8 mouse cellular contexts compared by ENCODE assay signal in the genomic region with DNA sequence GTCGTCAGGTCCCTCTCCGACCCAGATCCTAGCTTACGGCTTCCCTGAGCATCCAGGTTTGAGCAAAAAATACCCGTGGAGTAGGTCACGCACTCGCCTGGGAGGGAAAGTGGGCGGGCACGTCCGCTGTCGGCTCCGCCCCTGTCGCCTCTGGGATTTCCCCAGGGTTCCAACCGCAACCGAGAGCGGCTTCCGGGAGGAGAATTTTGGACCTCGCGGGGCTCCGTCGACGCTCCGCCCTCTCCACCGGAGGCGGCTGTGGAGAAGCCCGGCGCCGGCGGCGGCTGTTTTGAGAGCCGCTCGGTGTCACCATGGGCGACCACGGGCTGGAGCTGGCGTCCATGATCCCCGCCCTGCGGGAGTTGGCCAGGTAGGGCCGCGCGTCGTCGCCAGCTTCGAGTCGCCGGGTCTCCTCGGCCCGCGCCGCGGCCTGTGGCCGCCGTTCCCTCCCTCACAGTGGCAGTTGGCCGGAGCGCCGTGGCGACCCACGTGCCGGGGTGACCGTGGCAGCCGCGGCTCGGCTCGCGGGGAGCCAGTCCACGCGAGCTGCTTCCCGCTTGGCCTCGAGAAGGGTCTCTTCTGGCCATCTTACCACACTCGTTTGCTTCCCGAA. TPM values are rescaled to one million over a fixed set of nuclear protein-coding genes. Genes with fewer than 3 reads are reported as not detected.
A peak's percentile ranks its signal among the peaks of the same experiment; 100 is the strongest.
DNase-seq lines count a peak whose midpoint lies in the region; ATAC-seq and TF ChIP-seq lines count a peak whose summit lies in the region.

A gene (plus strand): TSS at position 184 of the 613 bp plus-strand sequence.

- peaks cover 8% of the 10 kb centered on the region; the same call in 1 of the 2 replicates for H3K36me3 ChIP-seq in hindbrain, embryonic 10.5 days
- H3K36me3 ChIP-seq in lung, postnatal 0 days (ENCODE audit: insufficient read depth, low read length): no peaks in the 10 kb centered on the region

- peak within 1 kb of the TSS; percentile 88 for H3K4me3 ChIP-seq in hindbrain, embryonic 10.5 days
- peak within 1 kb of the TSS; percentile 86 for H3K4me3 ChIP-seq in lung, postnatal 0 days (ENCODE audit: low read depth, low read length)

- no peaks in the 10 kb centered on the region for H3K27me3 ChIP-seq in hindbrain, embryonic 10.5 days (ENCODE audit: insufficient read depth, poor library complexity, severe bottlenecking)
- H3K27me3 ChIP-seq in lung, postnatal 0 days (replicated peaks; ENCODE audit: insufficient read depth, low read length): no peaks in the 10 kb centered on the region

- H3K9me3 ChIP-seq in hindbrain, embryonic 10.5 days: no peaks in the 10 kb centered on the region
- H3K9me3 ChIP-seq in lung, postnatal 0 days (ENCODE audit: low read length): no peaks in the 10 kb centered on the region

- no peak for TF ChIP-seq EP300 in lung, postnatal 0 days (IDR thresholded peaks at IDR 0.05)

- peak within 1 kb of the TSS; percentile 93 for H3K27ac ChIP-seq in hindbrain, embryonic 10.5 days
- peak within 1 kb of the TSS; percentile 71 for H3K27ac ChIP-seq in lung, postnatal 0 days (ENCODE audit: low read length)

- H3K4me2 ChIP-seq in lung, postnatal 0 days (replicated peaks; ENCODE audit: low read depth, low read length): peak within 1 kb of the TSS; percentile 95

- H3K4me1 ChIP-seq in hindbrain, embryonic 10.5 days (replicated peaks): peaks cover 10% of the 10 kb centered on the region; the same call in 1 of the 2 replicates
- H3K4me1 ChIP-seq in lung, postnatal 0 days (ENCODE audit: insufficient read depth, low read depth, low read length): no peaks in the 10 kb centered on the region

- no peak for TF ChIP-seq CTCF in lung, postnatal 0 days (IDR thresholded peaks at IDR 0.05)

- peak within 1 kb of the TSS; percentile 76 for H3K9ac ChIP-seq in lung, postnatal 0 days (replicated peaks; ENCODE audit: low read depth)

- under 1% methylated on average over 69 of the region's 69 CpGs for WGBS in hindbrain, embryonic 10.5 days
- WGBS in lung, postnatal 0 days: under 1% methylated on average over 62 of the region's 69 CpGs

- peak; percentile 77 for DNase-seq in MEL-GATA-1-ER (ENCODE audit: extremely low read depth, low read depth)
- peak; percentile 92 for DNase-seq in cerebellum, adult 8-10 months
- DNase-seq in hindbrain, embryonic 10.5 days (ENCODE audit: low spot score): peak; percentile 92
- DNase-seq in layer of hippocampus, adult 9-11 months: peak; percentile 93
- DNase-seq in lung, postnatal 0 days (ENCODE audit: low spot score): peak; percentile 95
- peak; percentile 87 for DNase-seq in ovary, postnatal 14 days (ENCODE audit: low spot score)
- DNase-seq in thymus, postnatal 14 days: peak; percentile 98

- ATAC-seq in frontal cortex, adult (ENCODE audit: low TSS enrichment): peak; percentile 86
- ATAC-seq in lung, postnatal 0 days: peak; percentile 96

RNA-seq across cellular contexts. Expression of the gene that starts here (rescaled TPM):
- polyA plus RNA-seq in hindbrain, embryonic 10.5 days (2016; fragmentation: Nextera tagmentation; extraction: Ambion mirVana): 15.8 and 19.6 TPM in 2 replicates
- 4.9 and 6.8 TPM in 2 replicates for polyA plus RNA-seq in lung, postnatal 0 days (2015; fragmentation: Nextera tagmentation; extraction: Ambion mirVana)

Comparison
In these comparisons a context has a peak if more than half of its experiments do, and no peak if none do; other contexts are left out.
1. Peak in every context shown above with its lines: DNase-seq, ATAC-seq, H3K4me3 ChIP-seq and H3K27ac ChIP-seq.